Mouse (Mus musculus): Measurements from ENCODE around the gene Gtf2ird2.
A peak's percentile ranks its signal among the peaks of the same experiment; 100 is the strongest.

Gene Gtf2ird2

DNA sequence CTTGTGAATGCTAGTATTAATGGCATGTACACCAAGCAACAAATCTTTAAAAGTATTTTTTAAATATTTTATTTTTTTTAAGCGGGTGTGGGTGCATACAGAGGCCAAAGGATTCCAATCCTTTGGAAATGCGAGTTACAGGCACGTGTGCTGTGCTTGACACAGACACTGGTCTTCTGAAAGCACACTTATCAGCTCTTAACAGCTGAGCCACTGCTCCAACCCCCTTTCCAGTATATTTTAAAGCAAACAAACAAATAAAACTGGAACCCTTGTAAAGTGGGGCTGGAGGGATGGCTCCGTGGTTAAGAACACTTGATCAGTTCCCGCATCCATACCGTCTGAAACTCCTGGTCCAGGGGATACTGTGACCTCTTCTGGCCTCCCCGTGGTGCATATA lies 657 bp upstream of the Gtf2ird2 start:
- no peak for DNase-seq

DNA sequence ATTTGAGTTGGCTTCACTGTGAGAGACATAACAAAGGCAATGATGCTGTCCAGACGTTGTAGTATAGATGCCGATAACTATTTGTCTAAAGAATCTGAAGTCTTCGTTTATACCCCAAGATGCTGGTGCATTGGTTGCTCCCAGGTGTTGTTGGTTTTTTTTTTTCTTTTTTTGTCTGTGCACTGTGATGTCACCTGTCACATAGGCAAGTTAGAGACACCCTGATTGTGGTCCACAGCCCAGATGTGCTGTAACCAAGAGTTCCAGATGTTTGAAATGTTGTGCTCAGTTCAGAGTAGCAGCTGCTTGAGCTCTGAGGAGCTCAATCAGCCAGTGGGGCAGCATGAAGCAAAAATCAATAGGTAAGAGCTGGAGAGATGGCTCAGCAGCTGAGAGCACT lies 2.2 kb downstream of the Gtf2ird2 start:
- no peak for DNase-seq

DNA sequence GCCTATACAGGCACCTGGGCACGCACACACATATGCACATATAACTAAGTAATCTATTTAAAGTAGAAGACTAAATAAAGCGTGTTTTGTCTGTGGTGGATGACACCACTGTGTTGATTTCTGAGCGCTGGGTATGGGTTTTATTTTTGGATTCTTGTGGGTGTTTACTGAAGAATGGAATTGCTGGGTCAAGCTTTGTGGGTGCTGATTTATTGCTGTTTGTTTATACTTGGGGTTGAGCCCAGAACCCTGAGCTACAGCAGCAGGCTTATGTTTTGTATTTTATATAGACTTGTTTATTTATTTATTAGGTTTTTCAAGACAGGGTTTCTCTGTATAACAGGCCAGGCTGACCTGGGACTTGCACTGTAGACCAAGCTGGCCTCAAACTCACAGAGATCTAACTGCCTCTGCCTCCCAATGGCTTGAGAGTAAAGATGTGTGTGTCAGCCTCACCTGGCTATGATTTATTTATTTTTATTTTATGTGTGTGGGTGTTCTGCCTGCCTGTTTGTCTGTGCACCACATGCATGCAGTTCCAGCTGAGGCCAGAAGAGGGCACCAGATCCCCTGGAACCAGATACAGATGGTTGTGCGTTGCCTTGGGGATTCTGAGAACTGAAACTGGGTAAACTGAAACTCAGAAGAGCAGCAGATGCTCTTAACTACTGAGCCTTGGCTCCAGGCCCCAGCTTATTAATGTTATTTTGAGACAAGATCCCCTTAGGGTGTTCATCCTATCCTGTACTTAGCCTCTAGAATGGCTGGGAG lies 3.3 kb downstream of the Gtf2ird2 start:
- peak; percentile 47 to 63 for DNase-seq

DNA sequence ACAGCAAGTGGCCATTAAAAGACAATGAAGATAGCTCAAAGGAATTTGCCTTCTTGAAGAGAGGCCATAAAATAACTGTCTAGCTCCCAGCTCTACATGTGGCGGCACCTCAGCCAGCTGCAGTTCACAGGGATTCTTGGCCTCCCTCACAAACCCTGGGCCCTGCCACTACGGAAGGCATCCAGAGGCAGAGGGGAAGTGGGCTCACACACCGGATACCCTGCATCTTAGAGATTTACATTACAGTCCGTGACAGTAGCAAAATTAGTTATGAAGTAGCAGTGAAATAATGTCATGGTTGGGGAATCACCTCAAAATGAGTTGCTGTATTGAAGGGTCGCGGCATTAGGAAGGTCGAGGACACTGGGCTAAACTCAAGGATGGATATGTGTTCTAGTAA lies 4.8 kb downstream of the Gtf2ird2 start:
- no peak for DNase-seq

DNA sequence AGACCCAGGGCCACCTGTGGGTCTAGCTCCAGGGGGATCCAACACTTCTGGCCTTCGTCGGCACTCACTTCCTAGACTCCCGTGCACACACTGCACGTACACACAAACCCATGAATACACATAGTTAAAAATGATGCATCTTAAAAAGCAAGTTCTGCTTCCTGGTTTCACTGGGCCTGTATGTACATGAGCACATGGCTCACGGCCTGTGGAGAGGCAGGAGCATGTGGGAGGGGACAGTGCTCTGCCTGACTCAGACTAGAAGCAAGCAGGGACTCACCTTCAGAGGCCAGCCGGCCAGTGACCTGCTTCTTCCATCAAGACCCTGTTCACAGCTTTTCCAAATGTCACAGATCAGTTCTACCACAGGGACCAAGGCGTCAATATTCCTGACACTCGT lies 9.8 kb downstream of the Gtf2ird2 start:
- no peak for DNase-seq

DNA sequence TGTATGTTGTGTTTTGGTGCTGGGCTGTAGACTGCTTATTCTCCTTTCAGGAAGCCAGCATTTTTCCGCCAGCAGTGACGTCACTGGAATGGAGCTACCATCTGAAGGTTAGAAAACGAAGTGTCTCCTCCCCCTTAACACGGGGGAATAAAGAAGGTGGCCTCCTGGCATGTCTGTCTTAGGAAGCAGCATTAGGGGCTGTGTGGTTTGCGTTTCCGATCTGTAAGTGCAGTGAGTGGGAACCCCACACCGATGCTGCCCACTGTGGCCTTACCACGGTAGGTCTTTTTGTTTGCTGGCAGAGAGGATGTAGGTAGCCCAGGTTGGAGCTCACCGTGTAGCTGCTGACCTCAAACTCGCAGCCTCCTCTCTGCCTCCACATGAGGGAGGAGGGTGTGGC lies 22.9 kb downstream of the Gtf2ird2 start:
- DNase-seq: no peak

DNA sequence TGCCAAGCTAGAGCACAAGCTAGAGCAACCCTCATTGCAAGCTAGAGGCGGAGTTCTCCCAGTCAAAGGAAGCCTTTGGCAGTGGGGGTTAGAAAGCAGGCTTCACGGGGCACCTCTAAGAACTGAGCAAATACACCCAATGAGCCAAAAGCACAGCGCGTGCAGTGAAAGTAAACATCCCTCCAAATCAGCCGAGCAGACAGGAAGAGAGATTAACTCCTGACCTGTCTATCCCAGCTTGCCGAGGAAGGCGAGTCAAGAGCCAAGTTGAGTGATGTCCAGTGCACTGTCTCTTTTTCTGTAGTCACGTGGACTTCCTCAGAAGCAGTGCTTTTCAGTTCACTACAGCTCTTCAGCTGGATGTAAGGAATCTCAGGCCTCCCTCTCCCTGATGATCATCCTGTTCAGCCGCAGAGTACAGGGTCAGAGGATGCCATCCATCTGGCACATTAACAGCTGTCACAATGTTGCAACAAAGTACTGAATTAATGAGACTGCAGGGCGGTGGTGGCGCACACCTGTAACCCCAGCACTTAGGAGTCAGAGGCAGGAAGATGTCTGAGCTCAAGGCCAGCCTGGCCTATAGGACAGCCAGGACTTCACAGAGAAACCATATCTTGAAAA lies 26.2 kb downstream of the Gtf2ird2 start:
- peak; percentile 77 to 83 for DNase-seq

DNA sequence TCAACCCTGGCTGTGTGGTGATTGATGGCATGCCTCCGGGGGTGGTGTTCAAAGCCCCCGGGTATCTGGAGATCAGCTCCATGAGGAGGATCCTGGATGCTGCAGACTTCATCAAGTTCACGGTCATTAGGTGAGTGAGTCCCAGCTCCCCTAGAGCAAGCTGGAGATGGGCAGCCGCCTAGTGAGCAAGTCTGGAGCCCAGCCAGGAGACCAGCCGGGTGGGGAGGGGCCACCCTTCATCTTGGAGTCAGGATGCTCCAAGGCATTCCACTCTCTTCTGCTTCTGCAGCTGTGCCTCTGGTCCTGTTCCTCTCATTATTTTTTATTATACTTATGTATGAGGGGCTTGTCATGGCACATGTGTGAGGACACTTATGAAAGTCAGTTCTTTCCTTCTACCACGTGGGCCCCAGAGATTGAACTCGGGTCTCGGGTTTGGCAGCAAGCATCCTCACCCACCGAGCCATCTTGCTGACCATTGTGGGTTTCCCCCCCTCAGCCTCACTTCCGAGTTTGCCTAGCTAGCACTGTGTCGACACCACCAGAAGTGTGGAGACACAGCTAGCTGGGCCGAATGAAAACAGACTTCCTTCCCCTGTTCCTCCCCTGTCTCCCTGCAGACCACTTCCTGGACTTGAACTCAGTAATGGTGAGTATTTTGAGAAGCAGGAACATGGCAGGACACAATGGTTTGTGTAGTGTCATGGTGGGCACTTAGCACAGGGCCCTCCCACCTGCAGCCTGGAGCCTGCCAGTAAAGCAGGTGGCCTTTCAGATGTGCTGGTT lies 30.4 kb downstream of the Gtf2ird2 start:
- no peak for DNase-seq

DNA sequence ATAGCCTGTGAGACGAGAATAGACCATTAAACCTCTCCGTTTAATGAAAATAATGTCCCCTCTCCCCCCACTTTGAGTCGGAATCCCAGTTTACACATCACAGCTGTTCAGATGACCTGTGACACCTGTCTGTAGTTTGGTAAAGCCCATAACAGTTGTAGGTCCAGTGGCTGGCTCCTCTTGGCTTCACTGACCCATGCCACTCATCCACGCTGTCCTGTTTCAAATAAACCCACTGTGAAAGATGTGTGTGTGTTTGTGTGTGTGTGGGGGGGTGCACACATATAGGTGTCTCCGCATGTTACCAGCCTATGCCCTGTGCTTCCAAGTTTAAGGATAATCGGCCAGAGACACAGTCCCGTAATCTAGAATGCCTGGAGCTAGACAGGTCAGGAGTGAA lies 34.1 kb downstream of the Gtf2ird2 start:
- DNase-seq: no peak

DNA sequence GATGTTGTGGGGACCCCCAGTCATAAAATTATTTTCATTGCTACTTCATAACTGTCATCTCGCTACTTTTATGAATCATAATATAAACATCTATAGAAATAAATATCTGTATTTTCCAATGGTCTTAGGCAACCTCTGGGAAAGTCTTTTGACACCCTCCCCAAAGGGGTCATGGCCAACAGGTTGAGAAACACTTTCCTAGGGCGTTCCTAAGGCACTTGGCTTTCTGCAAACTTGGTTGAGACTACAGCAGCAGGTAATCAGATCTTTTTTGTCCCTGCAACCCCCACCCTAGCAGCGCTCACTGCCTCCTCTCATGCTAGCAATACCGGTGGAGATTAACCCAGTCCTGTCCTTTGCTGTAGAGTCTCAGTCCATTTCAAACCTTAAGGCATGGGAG lies 37.5 kb downstream of the Gtf2ird2 start:
- DNase-seq: peak in 1 of 2 experiments; percentile 67

DNA sequence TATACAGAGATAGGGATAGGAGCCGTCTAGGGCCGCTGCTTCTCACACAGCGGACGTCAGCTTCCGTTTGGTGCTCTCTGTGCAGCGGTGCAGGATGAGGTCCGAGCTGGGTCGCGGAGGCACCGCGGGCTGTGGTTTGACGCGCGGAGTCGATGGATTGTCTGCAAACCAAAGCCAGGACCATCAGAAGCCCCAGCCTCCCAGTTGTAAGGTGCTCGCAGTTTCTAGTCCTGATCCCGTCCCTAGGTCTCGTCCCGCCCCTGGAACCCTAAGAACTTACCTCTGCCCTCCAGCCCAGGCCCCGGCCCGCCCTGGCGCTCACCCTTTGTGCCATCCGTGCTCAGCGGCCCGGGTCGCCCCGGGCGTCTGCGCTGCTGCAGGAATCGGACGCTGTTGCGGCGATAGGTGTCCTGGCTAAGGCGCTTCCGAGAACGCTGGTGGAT lies 37.9 kb downstream of the Gtf2ird2 start:
- no peak for DNase-seq

DNA sequence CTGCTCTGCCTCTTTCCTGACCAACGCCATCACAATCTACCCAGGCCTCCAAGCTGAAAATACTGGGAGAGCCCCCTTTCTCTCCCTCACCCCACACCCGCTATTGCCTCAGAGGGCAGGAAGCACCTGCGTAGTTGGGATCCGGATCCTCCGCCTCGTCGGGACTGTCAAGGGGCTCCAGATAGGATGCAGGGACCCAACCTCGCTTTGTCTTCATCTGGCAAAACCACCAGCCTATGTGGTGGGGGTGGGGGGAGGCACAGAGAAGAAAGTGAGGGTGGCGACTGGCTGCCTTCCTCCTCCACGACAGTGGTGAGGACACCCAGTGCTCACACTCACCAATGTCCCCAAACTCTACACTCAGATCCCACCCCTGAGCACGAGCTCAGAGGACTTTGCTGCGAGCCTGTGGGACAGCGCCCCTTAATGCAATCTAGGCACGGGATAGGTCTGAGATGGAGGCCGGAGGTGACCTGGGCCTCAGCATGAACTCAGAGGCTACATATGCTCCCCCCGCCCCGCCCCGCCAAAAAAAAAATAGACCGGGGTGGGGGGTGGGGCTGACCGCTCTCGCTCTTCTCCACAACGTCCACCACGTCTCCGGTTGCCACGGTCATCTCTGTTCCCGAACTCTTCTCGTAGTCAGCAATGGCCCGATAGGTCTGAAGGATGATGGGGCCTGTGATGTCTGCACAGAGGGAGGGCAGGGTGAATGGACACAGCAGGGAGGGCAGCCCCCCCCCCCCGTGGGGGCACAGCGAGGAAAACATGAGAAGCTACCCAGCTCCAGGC lies 41.5 kb downstream of the Gtf2ird2 start:
- DNase-seq: no peak

DNA sequence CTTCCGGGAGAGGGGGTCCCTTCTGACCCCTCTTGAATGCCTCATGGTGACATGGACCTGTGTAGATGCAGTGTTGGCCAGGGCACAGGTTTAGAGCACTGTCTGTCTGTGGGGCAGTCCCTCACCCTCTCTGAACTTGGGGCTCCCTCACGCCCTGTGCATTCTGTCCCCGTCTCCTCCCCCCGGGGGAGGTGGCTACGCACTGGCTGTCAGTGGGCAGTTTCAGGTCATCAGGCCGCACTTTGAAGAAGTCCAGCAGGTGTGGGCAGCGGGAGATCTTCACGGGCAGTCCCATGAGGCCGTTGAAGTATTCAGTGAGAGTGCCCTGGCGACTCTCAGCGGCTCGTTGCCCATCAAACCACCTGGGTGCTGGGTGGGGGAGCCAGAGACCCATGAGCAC lies 43.1 kb downstream of the Gtf2ird2 start:
- DNase-seq: no peak

DNA sequence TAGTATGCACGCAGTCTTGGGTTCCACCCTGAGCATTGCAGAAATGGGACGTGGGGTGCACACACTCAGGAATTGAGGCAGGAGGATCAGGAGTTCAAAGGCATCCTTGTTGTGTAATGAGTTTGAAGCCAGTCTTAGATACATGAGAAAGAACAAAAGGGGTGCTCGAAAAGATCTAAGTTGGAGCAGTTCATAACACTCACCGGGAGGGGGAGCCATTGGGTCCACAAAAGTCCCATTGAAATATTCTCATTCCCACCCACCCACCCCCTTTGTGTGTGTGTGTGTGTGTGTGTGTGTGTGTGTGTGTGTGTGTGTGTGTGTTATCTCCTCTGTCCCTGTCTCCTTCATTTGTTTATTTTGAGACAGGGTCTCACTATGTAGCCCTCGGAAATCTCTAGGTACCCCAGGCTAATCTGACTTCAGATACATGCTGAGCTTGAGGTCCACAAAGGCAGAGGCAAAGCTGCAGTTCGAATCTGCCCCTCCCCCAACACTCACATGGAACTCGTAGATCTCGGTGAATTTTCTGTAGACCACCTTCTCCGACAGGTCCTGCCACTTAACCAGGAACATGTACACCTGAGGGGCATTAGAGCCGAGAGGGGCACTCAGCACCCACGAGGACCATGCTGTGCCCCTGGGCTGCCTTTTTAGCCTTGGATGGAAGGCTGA lies 43.9 kb downstream of the Gtf2ird2 start:
- DNase-seq: no peak

DNA sequence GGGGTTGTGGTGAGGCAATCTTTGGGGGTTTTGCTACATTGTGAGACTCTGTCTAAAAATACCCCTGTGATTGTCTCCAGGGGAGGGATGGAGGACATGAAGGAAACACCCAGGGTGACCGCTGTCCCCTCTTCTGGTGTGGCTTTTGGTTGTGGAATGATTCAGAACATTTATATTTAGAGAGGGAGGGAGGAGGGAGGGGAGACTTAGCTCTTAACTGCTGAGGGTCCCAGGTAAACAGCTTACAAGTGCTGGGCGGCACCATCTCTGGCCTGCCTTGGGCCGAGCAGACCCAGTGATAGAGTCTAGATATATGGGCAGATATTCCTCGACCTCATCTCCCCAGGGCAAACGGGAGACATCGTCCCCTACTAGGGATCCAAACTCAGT lies 44.4 kb downstream of the Gtf2ird2 start:
- peak; percentile 44 to 61 for DNase-seq

DNA sequence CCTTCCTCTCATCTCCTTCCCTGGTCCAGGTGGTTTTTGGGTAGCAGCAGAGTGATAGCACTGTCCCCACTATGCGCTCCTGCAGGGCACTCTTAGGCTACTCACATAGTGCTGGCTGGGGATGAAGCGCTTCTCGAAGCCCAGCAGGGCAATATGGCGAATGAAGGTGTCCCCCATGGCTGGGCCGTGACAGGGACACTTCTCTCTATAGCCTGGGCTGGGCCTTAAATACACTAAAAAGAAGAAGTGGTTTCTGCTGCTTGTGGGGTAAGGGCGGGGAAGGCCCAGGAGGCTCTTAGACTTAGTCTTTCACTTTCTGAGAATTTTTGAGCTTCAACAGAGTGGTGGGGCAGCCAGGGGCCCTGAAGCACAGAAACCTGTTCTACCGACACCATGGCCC lies 45.6 kb downstream of the Gtf2ird2 start, which contains the start of gene Ncf1:
TSS of gene Ncf1 (minus strand) at position 235 of the 400 bp plus-strand sequence.
- peak; percentile 59 to 67 for DNase-seq

DNA sequence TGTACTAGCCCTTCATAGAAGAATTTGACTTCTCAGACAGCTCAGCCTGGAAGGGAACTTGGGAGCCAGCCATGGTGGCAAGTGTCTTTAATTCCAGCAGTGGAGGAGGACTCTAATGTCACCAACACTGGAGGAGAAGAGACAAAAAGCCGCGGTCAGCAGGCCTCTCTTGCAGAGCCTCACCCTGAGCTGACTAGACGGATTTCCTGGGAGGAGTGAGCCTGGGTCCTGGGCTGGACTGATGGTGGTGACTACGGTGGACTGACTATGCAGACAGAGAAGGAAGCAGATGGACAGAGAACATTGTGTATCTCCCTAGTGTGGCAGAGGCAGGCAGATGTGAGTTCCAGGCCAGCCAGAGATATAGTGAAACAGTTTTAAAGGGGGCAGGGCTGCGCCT lies 47.6 kb downstream of the Gtf2ird2 start:
- DNase-seq: peak; percentile 54 to 56

DNA sequence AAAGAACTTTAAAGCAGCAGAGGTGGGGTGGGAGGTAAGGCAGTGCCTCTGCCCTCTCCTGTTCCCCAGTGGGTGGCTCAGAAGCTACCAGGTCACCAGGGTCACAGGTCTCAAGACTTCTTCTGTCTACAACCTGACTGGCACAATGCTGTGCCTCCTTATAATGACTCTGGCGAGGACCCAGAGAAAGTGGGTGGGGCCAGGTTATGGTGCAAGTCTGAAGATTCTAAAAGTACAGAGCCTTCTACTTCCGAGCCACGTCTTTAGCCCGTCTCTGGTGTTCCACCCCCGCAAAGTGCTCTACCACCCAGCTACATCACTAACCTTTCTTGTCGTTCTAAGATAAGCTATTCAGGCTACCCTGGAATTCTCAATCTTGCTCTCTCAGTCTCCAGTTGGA lies 48.3 kb downstream of the Gtf2ird2 start:
- peak; percentile 83 to 89 for DNase-seq

DNA sequence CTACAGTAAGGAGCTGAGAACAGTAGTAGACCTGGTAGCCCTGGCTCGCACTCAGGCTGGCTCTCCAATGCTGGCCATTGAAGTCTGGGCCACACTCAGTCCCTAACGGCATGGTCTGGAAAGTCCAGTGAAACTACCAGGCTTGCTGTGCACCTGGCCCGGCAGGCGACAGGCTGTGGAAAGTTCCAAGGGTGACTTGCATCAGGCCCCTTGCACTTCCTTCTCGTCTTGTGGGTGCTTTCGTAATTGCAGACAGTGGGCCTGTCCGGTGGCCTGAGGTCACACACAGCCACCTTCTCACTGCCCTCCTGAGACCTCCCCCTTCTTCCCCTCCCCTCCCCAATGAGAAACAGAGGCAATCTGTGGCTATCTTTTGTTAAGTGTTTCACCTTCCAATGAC lies 48.7 kb downstream of the Gtf2ird2 start:
- peak; percentile 82 to 86 for DNase-seq

DNA sequence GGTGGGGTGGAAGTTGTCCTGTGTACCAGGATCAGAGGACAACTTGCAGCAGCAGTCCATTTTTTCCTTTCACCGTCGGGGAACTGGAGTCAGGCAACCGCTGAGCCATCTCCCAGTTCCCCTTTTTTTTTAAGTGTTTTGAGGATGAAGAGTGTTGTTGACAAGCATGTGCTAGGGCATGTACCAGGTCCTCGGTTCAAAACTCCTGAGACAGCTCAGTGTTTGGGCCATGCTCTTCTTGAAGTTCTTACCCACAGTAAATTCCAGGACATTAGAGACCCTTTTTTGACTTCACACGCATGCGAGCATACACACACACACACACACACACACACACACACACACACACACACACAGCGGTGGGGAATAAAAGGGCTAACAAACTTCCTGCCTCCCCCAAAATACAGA lies 49.4 kb downstream of the Gtf2ird2 start:
- DNase-seq: no peak

DNA sequence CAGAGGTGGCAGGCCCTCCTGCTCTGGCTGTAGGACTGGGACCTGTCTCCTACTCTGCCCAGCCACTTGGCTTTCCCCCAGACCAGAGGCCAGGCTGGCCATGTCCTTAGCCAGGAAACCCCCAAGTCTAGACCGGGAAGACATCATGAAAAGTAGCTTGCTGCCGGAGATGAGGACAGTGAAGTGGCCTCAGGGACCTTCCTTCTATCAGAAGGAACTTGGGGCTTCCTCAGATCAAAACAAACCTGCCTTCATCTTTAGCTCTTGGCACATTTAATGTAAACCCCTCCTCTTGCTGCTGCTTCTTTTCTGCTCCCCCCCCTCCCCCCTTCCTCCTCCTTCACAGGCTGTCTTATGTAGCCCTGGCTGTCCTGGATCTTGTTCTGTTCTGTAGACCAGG lies 50.4 kb downstream of the Gtf2ird2 start:
- DNase-seq: no peak

DNA sequence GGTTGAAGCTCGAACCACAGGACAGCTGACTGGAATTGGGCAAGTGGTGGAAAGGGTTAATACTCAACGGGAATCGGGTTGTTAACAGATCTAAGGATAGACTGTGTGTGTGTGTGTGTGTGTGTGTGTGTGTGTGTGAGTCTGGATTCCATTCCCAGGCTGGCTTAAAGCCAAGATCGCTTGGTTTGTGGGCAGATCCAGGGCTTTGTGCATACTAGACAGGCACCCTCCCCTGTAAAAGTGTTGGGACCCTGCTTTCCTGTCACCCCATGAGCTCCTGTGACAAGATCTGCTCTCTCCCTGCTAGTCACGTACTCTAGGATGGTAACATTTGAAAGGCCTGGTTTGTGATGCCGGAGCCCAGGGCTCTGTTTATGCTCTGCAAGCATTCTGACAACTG lies 51.3 kb downstream of the Gtf2ird2 start:
- DNase-seq: peak; percentile 37 to 46
